Mouse (Mus musculus): ENCODE results near the gene Stam.

DNA sequence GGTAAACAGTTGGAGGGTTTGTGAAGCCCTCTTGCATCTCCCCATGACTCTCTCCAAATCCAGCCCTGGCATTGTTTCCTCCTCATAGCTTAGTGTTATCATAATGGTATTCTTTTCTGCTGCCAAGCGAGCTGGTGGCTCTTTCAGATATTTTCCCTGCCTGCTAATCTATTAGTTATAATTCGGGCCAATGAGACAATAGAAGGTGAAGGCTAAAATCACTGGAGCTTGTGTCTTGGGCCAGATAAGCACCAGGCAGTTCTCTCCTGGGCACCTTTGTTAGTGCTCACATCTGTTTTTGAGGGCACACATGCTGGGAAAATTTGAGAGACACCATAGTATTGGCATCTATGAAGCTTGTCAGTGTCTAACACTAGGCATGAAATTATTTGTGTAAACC is 91.2 kb downstream of the Stam start:
- TF ChIP-seq MYOG (IDR thresholded peaks at IDR 0.05; ENCODE audit: control insufficient read depth in 1 of 3, insufficient read depth in 1 of 3, insufficient read length in 2 of 3, low read depth in 2 of 3) = no peak
- TF ChIP-seq POLR2A (IDR thresholded peaks at IDR 0.05; ENCODE audit: insufficient read length, low read depth) = no peak
- TF ChIP-seq TCF3 (IDR thresholded peaks at IDR 0.05; ENCODE audit: insufficient read length, low read depth) = no peak

All from myocyte (in vitro differentiated cells).